Mouse (Mus musculus) adrenal gland, adult 2 months (tissue): ENCODE data around the gene Klhl41. TPM values are rescaled to one million over a fixed set of nuclear protein-coding genes. Genes with fewer than 3 reads are reported as not detected.

ENCODE experiments used
- DNase-seq: peaks from one replicate; pipeline ENCODE4 v3.0.0; 2021
- polyA plus RNA-seq: library from polyadenylated mRNA; depleted of rRNA; stranded (reverse); fragments of >200 nt; gene quantifications from 2 replicates; pipeline ENCODE4 v1.2.3, GENCODE M21; 2012; rRNA removed
- total RNA-seq, 2 experiments: library from RNA; stranded (reverse); gene quantifications; 2 replicates each; pipeline ENCODE4 v1.2.3; 2021

Gene Klhl41
- total and polyA plus RNA-seq, 3 experiments, result 0.04 to 0.35 (median 0.35) TPM

DNA sequence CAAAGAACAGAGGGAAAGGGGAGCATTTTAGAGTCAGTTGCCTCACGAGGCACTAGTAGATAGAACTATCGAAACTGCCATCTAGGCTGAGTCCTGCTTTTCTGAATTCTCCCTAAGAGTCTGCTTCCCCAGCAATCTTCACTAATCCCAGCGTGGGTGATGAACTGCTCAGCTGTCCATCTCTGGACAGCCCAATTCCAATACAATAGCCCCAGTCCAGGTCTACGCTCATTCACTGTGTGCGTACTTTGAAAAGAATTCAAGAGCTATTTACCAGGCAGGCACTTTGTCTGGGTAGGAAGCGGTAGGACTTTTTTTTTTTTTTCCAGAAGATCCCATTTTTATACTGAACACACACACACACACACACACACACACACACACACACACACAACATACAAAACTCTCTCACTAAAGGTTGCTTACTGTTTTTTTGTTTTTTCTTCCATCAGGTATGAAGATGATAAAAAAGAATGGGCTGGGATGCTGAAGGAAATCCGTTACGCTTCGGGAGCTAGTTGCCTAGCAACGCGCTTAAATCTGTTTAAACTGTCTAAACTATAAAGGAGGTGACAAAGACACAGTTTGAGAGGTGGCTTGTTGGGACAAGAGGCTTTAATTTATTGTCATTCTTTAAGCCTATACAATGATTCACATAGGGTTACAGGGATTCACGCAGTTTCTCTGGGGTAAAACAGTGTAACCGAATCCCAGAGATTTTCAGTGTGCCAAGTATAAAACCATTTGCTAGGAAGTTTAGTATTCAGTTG is 13.3 kb downstream of the Klhl41 start:
- DNase-seq, result no peak

DNA sequence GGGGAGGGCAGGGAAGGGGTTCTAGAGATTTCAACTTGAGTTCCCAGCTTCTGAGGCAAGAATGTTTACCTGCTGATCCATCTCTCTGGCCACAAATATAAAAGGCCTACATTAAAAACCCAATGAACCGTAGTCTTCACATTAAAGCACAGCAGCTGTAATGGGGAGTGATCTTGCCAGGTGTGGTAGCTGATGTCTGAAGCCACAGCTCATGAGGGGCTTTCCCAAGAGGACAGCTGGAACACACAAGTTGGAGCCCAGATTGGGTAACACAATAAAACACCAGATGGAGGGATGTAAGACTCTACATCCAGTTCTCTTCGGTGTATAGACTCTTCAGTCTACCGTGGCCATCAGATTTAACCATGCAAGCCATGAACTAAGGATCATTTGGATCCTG is 14.6 kb downstream of the Klhl41 start:
- DNase-seq, result no peak

- no peak for DNase-seq
Observed at GRCm38 (mm10) chr2:69690214-69690613, 20.3 kb downstream of the Klhl41 start.

DNA sequence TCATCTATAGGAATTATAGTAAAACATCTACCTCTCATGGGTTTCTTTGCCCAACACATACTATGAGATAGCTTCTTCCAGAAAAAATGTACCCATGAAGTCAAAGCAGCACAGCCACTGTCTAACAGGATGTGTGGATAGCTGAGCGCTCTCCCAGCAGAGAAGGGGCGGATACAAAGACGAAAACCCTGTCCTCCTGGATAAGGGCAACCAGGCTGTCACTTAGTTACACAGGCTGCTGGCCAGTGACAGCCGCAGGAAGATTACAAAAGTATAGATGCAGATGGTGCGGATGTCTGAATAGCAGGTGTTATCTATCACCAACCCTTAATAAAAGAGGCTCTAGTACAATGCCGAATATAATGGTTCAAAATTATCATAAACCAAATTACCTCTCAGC is 20.9 kb downstream of the Klhl41 start:
- no peak for DNase-seq

GRCm38 (mm10) chr2:69693501-69693900 is 23.6 kb downstream of the Klhl41 start:
- DNase-seq, result no peak

DNA sequence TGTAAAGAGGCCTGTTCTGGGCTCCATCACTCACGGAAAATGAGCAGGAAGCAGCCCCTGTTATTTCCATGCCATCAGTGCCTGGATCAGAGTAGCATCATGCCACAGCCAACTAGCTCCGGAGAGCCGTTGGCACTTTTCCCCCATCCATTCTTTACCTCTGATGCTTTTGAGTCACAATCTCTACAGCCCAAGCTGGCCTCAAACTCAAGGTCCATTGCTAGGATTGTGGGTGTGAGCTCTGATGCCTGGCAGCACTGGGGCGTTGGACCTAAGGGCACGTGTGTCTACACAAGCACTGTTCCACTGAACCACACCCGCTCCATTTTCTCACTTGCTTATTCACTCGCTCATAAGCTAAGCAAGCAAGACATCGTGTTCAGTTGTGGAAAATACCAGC is 30.5 kb downstream of the Klhl41 start:
- DNase-seq, result no peak

- peak; percentile 49 for DNase-seq
Observed at GRCm38 (mm10) chr2:69712171-69712570, 42.3 kb downstream of the Klhl41 start.

GRCm38 (mm10) chr2:69712981-69713625 is 43.2 kb downstream of the Klhl41 start, which contains the start of gene Fastkd1:
Gene Fastkd1 (minus strand): TSS chr2:69713516.
- peak; percentile 93 for DNase-seq

GRCm38 (mm10) chr2:69713626-69714014 is 43.7 kb downstream of the Klhl41 start:
- DNase-seq, result no peak

GRCm38 (mm10) chr2:69714126-69714525 is 44.2 kb downstream of the Klhl41 start:
- DNase-seq, result peak; percentile 51

- no peak for DNase-seq
Observed at GRCm38 (mm10) chr2:69716483-69716882, 46.6 kb downstream of the Klhl41 start.

DNA sequence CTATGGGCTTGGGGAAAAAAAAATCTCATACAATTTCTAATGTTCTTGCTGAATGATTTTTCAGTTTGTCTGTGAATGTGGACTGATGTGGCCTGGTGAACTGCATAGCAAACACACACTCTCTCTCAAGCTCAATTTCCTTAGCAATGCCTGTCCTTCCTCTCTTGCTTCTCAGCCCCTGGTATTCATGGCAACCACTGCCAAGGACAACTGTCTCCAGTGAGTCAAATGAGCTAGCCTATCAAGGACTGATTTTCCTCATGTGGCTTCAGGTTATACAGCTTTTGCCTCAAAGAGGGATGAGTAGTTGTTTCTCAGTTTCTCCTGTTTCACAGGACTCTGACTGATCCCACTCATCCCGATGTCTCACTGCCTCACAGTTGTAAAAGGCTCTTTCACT is 49.2 kb downstream of the Klhl41 start:
- DNase-seq, result peak; percentile 70

DNA sequence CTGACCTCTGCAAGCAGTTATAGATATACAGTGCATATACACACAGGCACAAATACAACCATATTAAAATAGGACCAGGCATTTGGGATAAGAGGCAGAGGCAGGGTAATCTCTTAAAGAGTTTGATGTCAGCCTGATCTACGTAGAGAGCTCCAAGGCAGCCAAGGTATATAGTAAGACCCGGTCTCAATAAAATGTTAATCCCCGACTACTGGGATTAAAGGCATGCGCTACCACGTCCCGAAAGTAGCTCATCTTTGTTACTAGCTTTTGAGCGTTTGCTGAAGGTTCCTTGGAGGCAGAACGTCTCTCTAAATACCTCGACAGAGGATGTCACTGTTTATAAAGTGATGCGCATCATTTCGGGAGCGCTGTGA is 52.3 kb downstream of the Klhl41 start, which contains the start of gene Ppig:
Gene Ppig (plus strand): TSS at position 273 of the 377 bp plus-strand sequence.
- no peak for DNase-seq

DNA sequence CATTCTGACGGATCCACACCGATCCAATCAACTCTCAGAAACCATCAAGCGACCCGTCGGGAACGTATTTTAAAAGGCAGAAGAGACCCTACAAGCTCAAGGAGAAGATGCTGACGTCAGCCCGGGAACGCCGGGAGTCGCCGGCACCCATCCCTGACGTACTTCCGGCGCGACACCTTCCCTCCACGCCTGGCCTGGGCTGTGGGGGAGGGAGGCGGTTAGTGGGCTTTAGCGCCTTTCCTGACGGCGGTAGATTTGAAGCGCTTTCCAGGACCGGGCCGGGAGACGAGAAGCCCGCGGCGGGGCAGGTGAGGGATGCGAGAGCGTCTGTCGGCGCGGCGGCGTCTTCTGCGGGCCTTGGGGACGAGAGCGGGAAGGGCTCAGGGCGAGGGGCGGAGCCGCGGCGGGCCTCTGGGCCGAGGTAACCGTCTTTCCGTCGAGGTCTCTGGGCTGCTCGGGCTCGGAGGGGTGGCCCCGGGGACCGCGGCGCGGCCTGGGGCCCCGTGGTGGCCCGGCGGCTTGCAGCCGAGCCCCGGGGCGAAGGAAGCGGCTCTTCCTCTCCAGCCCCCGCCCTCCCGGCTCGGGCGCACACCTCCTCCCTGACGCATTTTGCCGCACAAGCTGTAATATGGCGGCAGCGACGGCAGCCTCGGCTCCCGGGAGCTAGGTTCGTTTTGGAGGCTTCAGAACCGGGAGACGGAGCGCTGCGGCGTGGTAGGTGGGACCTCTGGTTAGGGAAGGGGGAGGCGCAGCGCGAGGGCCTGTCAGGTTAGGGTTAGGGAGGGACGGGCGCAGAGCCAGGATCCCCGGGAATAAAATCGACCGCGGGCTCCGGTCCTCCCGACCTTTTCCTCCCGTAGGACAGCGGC is 53.0 kb downstream of the Klhl41 start:
- DNase-seq, result peak; percentile 95

- no peak for DNase-seq
Observed at GRCm38 (mm10) chr2:69723519-69723825, 53.6 kb downstream of the Klhl41 start.

Other genes starting within 250 kb of the Klhl41 start
- under 1 TPM; 0.52 to 0.73 TPM for gene Lrp2, start 84.1 kb upstream of the Klhl41 start, total RNA-seq
- 0.04 TPM in 2 replicates for gene Lrp2, start 84.1 kb upstream of the Klhl41 start, polyA plus RNA-seq
- gene Bbs5, start 22.9 kb upstream of the Klhl41 start, total RNA-seq, result 1 to 10 TPM; 7.0 to 8.3 TPM
- 0.07 and 0.43 TPM in 2 replicates for gene Bbs5, start 22.9 kb upstream of the Klhl41 start, polyA plus RNA-seq
- gene Fastkd1, start 43.4 kb downstream of the Klhl41 start, total RNA-seq, result 10 to 100 TPM; 20.1 to 28.2 TPM
- 3.3 and 3.7 TPM in 2 replicates for gene Fastkd1, start 43.4 kb downstream of the Klhl41 start, polyA plus RNA-seq
- 10 to 100 TPM; 48.9 to 61.8 TPM for gene Ppig, start 52.4 kb downstream of the Klhl41 start, total RNA-seq
- 0.40 and 0.71 TPM in 2 replicates for gene Ppig, start 52.4 kb downstream of the Klhl41 start, polyA plus RNA-seq
- 1 to 10 TPM; 1.3 to 2.0 TPM for gene Ccdc173, start 119.5 kb downstream of the Klhl41 start, total RNA-seq
- gene Ccdc173, start 119.5 kb downstream of the Klhl41 start, polyA plus RNA-seq, result not detected in 2 replicates
- 10 to 100 TPM; 22.9 to 25.3 TPM for gene Phospho2, start 119.5 kb downstream of the Klhl41 start, total RNA-seq
- 147 and 150 TPM in 2 replicates for gene Phospho2, start 119.5 kb downstream of the Klhl41 start, polyA plus RNA-seq
- gene Klhl23, start 151.8 kb downstream of the Klhl41 start, total RNA-seq, result 10 to 100 TPM in 1 of 2 experiments, 1 to 10 TPM in 1; 5.3 to 14.1 TPM
- gene Klhl23, start 151.8 kb downstream of the Klhl41 start, polyA plus RNA-seq, result 1.3 and 1.7 TPM in 2 replicates
- 100 to 1,000 TPM; 162 to 194 TPM for gene Ssb, start 191.4 kb downstream of the Klhl41 start, total RNA-seq
- 0.07 and 0.35 TPM in 2 replicates for gene Ssb, start 191.4 kb downstream of the Klhl41 start, polyA plus RNA-seq
- gene Mettl5, start 215.5 kb downstream of the Klhl41 start, total RNA-seq, result 10 to 100 TPM; 16.2 to 20.4 TPM
- gene Mettl5, start 215.5 kb downstream of the Klhl41 start, polyA plus RNA-seq, result 16.6 and 17.2 TPM in 2 replicates
- gene Ubr3, start 227.1 kb downstream of the Klhl41 start, total RNA-seq, result 10 to 100 TPM; 75.7 to 83.3 TPM
- gene Ubr3, start 227.1 kb downstream of the Klhl41 start, polyA plus RNA-seq, result 10.9 and 18.7 TPM in 2 replicates